Mouse (Mus musculus) adrenal gland, adult 18-20 months (tissue): ENCODE measurements at regions not wholly inside any gene's neighbourhood (a gene's known extent, or its start where the extent isn't known, plus 50 kb on each side); places are given as distances from the start of the nearest gene placed in this dataset.

Experiments used
- DNase-seq, 2 experiments: peaks; one replicate each; pipeline ENCODE4 v3.0.0; 2021 to 2022; ENCODE audit warnings: low spot score in 2 of 2

DNA sequence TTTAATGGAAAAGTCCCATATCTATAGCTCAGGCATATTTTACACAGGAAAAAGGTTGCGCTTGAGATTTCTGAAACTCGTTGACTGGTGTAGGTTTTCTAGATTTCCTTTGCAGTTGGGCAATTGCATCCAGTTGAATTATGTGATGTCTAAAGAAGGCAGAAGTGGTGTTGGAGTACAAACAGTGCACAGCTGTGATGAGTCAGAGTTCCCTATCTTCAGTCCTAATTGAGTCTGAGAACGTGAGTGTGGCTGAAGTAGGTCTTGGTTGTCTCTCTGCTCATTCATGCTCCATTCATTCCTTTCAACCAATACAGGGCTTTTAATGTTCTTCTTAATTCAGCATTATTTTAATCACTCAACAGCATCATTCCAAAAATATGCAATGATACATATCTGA, 142.9 kb upstream of the Dpyd start:
- no peak for DNase-seq

DNA sequence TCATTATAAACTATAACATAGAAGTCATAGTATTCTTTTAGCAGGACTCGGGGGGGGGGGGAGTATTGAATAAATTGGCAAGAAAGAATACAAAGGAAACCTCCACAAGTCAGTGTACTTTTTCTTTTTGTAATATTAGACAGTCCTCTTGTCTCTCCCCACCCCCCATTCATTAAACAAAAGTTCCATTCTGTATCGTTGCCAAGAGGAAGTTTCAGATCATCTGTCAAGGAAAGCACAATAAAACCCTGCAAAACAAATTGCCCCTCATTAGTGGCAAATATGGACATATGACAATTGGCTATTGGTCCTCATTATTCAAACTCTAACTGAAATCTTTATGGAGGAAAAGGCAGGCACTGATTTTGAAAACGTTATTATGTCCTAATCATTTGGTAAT, 140.2 kb upstream of the Dpyd start:
- DNase-seq, result no peak

DNA sequence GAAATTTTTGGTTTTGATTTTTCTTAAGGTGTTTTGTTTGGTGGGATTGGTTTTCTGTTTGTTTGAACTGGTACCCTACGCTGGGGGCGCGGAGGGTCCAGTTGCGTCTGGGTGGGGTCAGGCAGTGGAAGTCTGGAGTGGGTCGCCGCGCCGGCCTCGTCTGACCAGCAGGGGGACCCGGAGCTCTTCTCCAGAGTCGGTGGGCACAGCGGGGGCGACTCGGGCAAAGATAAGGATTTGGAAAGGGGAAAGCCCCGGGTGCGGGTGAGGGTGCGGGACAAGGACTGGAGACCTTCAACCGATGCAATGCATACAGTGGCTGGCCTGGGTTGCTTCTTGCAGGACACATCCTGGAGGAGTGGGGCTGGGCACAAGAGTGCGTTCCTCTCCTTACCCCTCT, 136.2 kb upstream of the Dpyd start:
- peak in 1 of 2 experiments; percentile 21 for DNase-seq

DNA sequence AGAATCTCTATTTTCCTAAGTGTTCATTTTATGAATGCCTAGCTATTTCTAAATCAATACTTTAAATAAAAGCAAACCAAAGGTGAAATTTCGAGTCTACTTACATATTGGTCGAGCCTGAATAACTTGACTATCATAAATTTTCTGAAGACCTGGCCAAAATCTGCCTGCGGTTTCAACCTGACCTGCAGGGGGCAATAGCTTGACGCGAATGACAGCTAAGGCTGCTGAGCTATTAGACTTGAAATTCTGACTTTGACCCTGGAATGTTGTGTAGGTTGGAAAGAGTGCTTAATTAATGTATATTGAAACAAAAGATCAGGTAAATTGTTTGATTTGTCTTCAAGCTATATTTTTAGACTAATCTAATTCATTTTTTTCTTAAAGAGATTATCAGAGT, 133.4 kb upstream of the Dpyd start:
- DNase-seq, result peak; percentile 46 to 52

- peak in 1 of 2 experiments; percentile 20 for DNase-seq
Measured at GRCm38 (mm10) chr3:118429825-118430630, 131.9 kb upstream of the Dpyd start.

GRCm38 (mm10) chr3:118430631-118430906, 131.4 kb upstream of the Dpyd start:
- no peak for DNase-seq

GRCm38 (mm10) chr3:118431031-118431723, 130.8 kb upstream of the Dpyd start:
- peak; percentile 62 to 68 for DNase-seq

DNA sequence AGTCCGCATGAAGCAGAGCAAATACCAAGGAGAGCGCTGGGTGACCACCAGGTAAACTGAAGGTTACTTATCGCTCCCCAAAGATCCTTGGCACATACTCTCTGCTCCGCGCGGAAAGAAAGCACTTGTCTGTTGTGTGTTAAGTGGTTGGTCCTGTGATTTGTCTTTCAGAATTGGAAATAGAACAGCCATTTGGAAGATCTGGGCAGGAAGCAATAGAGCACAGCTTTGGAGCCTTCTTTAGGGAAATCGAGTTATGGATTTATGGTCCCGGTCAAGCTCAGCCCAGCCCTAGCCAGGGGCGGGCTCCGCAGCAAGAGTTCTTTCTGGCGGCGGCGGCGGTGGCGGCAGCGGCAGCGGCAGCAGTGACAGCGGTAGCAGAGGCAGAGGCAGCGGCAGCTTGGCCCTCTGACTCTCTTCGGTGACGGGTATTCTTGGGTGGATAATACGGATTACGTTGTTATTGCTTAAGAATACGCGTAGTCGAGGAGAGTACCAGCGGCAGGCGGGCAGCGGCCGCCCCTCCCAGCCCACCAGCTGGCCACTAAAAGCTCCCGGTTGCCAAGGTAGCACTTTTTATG, 128.4 kb upstream of the Dpyd start:
- DNase-seq, result peak in 1 of 2 experiments; percentile 19

- peak in 1 of 2 experiments; percentile 17 for DNase-seq
Measured at GRCm38 (mm10) chr3:118434311-118434710, 127.6 kb upstream of the Dpyd start.

DNA sequence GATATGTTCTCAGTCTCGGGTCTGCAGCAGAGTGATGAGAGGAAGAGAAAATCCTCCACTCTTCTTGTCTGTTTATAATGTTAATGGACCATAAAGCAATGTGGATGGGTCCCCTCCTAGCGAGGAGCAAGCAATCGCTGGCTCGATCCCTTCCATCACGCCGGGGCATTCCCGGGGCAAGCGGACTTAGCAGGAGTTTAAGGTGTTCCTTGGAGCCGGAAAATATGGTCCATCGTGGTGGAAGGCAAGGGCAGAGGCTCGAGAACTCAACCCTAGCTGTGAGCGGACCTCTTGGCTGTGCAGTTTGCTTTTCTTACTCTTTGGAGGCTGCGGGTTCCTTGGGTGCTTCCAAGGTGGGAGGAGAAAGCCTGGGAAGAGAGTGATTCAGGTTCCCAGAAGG, 127.1 kb upstream of the Dpyd start:
- DNase-seq, result no peak

DNA sequence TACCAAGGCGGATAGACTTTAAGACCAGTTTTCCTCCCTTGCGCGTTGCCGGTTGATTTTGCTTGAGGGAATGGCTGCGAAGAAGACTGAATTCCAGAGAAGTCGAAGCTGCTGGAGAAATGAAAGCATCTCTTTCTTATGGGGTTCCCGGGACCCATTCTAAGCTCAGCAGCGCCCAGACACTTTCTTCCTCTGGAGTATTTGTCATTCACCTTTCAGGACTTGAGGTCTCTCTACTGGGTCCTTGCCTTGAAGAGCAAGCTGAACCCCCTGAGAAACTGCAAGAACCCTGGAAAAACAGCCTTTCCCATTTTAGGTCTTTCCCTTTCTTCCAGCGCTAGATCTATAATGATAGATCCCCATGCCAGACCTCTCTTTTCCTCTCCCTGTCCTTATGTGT, 126.7 kb upstream of the Dpyd start:
- no peak for DNase-seq

- no peak for DNase-seq
Measured at GRCm38 (mm10) chr3:118443742-118444332, 118.1 kb upstream of the Dpyd start.

- DNase-seq, result no peak
Measured at GRCm38 (mm10) chr3:118445360-118445759, 116.6 kb upstream of the Dpyd start.

DNA sequence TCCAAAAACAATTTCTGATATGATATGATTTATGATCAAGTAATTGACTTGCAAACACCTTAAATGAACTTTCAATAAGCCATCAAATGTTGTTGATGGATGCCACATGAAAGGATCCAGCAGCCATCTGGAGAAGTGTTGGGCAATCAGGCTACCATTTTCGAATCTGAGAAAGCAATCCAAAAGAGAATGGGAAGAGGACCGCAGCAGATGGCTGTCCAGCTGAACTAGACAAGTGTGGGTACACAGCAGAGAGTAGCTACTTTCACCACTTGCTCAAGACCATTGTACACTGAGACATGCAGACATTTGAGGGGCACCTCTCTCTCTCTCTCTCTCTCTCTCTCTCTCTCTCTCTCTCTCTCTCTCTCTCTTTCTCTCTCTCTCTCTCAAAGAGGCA, 102.3 kb upstream of the Dpyd start:
- DNase-seq, result no peak

DNA sequence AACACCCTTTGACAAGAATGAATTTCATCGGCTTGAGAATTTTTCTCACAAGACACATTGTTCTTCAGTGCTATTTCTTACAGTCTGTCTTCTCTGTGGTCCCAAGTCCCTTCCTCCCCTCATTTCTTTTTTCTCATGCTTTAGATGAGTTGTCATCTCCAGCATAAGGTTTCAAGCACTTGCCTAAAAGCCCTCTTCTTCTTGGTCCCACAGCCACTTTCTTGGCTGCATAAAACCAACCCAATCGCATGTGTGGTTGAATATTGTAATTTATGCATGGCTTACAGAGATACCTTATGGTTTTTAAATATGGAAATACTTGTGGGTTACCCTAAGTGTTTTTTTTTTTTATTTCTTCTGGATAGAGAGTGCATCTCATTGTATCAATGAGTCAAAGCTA, 96.3 kb upstream of the Dpyd start:
- no peak for DNase-seq

DNA sequence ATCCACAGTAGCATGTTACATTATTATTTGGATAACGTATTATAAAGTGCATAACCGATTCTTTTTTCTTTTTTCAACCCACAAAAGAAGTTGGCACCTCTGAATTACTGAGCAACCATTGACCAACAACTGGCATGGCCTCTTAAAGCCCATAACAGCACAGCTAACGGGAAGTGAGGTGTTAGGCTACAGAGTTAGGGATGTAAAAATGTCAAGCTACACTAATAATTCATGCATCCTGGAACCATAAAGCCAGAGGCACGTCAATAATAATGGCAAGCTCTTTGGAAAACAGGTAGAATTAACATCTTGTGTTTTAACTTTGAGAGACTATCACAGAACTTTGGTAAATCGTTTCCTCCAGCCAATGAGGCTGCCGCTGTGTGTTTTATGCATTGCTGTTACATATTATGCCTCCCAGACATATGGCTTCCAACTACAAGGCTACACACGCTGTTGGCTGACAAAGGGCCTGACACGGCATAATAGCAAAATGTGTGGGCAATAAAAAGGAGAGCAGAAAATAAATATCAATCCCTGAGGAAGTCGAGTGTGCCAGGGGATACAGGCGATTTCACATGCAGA, 89.6 kb upstream of the Dpyd start:
- no peak for DNase-seq

GRCm38 (mm10) chr3:118478065-118478464, 83.9 kb upstream of the Dpyd start:
- no peak for DNase-seq

GRCm38 (mm10) chr3:118480515-118481248, 81.2 kb upstream of the Dpyd start:
- no peak for DNase-seq

GRCm38 (mm10) chr3:118485966-118486365, 76.0 kb upstream of the Dpyd start:
- no peak for DNase-seq

GRCm38 (mm10) chr3:118487408-118487807, 74.5 kb upstream of the Dpyd start:
- no peak for DNase-seq

GRCm38 (mm10) chr3:118491101-118491500, 70.8 kb upstream of the Dpyd start:
- no peak for DNase-seq
